Mouse (Mus musculus) 3134 (cell line): ENCODE results near the gene Sept5.
A peak's percentile ranks its signal among the peaks of the same experiment; 100 is the strongest.

Source experiments
- DNase-seq: peaks from one replicate; pipeline ENCODE4 v3.0.0-alpha.2; 2011; ENCODE audit warnings: low spot score; ENCODE audit not compliant: insufficient read length; ENCODE audit errors: extremely low read depth

Sept5 gene

DNA sequence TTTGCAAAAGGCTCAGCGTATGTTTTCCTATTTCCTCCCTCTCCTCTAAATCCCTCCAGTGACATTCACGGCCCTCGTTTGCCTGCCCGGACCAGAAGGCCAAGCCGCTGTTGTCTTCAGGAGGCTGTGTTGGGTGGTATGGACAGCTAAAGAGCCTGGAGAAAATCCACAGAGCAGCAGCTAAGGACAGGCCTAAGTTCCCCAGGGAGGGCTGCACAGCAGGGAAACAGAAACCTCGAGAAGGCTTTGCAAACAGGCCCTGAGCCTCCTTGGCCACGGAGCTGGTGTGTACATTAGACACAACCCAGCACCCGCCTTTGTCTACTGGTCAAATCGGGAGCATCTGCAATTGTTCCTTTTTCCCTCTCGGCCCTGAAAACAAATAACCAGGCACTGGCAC is 44.1 kb downstream of the Sept5 start:
- no peak for DNase-seq

GRCm38 (mm10) chr16:18584901-18585510 is 44.7 kb downstream of the Sept5 start:
- DNase-seq, result no peak

DNA sequence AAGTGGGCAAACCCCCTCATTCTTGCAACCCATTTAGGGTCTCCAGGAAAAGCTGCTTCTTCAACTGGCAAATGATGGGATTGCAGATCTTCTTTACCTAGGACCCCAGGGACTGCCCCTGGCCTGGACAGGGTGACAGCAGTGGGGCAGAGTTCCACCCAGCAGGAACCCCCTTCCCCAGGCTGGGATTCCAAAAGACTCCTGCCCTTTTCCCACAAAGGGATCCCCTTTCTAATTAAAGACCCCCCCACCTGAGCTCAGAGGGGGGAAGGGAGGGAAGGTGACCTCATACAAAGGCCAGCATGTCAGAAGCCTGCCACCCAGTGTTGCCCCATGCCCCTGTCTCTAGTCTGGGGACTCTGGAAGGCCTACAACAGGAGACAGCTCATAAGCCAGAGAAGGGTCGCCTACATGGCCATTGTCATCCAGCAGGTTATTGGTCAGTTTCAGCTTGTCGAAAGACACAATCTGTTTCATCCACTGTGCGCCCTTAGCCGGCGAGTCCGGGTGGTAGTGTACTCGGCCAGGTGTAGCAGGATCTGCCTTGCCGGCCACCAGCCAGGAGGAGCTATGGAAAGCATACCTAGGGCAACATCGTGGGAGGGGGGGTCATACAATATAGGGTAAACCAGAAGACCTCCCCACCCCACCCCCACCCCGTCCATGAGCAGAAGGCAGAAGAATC is 45.9 kb downstream of the Sept5 start:
- DNase-seq, result no peak

DNA sequence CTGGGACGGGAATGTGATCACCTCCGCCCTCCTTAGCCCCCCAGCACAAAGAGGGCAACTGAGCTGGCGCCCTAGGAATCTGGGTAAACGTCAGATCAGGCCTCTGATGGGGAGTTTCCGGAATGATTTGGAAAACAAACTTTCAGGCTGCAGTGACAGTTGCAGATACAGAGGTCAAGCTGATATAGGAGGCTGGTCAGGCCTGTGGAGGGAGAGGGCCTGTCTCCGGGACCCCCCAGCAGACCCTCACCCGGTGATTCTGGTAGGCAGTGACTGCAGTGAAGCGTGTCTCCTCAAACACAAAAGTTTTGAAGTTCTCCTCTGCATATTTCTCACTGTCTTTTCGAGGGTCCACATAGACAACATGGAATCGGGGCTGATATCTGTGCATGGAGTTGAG is 46.6 kb downstream of the Sept5 start:
- no peak for DNase-seq

- DNase-seq, result no peak
These were observed 47.2 kb downstream of the Sept5 start for GRCm38 (mm10) chr16:18582426-18583148.

GRCm38 (mm10) chr16:18581623-18582205 is 48.0 kb downstream of the Sept5 start:
- DNase-seq, result no peak

DNA sequence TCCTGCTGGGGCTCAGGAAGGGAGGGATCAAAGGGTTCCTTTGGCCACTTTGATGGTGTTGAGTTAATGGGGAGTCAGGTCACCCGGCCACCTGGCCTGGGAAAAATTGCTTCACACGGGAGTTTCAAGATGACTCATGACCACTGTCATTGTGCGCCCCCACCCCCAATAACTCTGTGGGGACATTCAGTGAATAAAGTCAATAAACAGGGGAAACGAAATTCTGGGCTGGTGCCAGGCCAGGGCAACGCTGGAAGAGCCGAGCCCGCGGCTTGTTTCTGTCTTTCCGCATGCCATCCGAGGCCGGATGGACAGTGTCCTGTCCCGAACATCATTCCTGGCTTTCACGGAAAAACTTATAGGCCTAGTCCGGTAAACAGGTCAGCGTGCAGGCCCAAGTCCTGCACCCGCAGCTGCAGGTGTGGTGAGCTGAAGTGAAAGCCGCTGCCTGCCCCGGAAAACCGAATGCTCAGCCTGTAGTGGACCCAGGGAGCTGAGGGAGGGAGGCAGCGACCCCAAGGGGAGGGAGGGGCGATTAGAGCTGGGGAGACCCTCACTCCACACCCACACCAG is 48.6 kb downstream of the Sept5 start:
- DNase-seq, result no peak

DNA sequence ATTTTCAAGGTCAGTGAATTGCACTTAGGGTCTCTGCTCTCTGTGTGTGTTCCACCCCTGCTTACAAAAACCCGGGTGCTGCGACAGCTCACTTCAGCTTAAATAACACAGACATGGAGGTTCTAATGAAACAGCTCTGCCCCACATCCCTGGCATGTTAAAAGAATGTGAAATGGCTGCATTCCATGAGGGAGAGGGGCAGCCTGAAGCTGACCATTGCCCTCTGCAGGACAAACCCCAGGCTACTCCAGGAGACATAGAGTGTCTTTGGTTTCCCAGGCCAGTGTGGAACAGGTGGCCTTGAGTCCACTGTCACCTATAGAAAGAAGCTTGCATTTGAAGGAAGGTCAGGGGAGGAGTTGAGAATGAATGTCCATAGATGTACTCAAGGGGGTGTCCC is 49.4 kb downstream of the Sept5 start:
- no peak for DNase-seq

DNA sequence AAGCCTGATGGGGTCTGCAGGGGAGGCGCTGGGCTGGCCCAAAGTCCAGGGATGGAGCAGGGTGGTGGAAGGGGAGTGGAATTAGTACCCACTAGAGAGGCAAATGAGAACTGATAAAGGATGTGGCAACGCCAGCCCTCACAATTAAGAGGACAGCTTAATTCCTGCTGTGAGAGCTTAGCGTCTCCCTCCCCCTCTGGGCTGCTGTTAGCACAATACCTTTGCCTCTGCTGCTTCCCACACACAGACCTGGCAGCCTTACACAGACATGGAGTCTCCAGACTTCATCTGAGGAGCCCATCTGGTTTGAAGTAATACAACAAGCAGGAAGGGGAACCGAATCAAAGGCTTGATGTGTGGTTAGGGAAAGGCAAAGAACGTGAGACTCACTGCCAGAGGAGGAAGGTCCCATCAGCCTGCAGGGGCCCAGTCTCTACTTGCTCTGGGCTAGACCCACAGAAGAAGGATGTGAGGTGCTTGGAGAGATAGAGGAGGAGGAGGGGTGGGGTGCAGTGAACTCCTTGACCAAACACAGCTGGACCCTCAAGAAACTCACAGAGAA is 52.1 kb downstream of the Sept5 start:
- DNase-seq, result no peak

GRCm38 (mm10) chr16:18577071-18577470 is 52.7 kb downstream of the Sept5 start:
- DNase-seq, result no peak

- DNase-seq, result peak; percentile 75
These were observed 55.6 kb downstream of the Sept5 start for GRCm38 (mm10) chr16:18574196-18574595.
